Mouse (Mus musculus): ENCODE results near the gene Tenm3. TPM values are rescaled to one million over a fixed set of nuclear protein-coding genes. Genes with fewer than 3 reads are reported as not detected.

Gene Tenm3
- polyA plus RNA-seq, 1 experiment from 2014 or later: 18.2 TPM

- no peak for ATAC-seq (replicated peaks; ENCODE audit: insufficient number of reproducible peaks, low FRiP score, low TSS enrichment)
- no peaks in the 10 kb centered on the region for H3K27me3 ChIP-seq (ENCODE audit: control insufficient read depth, insufficient read depth, low read length)
- H3K4me3 ChIP-seq (ENCODE audit: low read depth, low read length): no peak overlapping the region
- H3K36me3 ChIP-seq (ENCODE audit: control insufficient read depth, insufficient read depth, low read length): no peaks in the 10 kb centered on the region
- H3K4me2 ChIP-seq: no peak overlapping the region
- H3K9me3 ChIP-seq (replicated peaks; ENCODE audit: control insufficient read depth, low read length): no peaks in the 10 kb centered on the region
- no peak overlapping the region for H3K9ac ChIP-seq (ENCODE audit: low read depth, low read length)
- WGBS (ENCODE audit: insufficient replicate concordance): 91% methylated on average over 10 of the region's 10 CpGs
- H3K27ac ChIP-seq (ENCODE audit: low read depth, low read length): no peak overlapping the region
- peaks cover 4% of the 10 kb centered on the region for H3K4me1 ChIP-seq (ENCODE audit: control insufficient read depth, insufficient read depth, low read length)
Observed at GRCm38 (mm10) chr8:48268638-48269037, 575.1 kb downstream of the Tenm3 start.

GRCm38 (mm10) chr8:48260265-48260664 is 583.5 kb downstream of the Tenm3 start:
- H3K9me3 ChIP-seq (replicated peaks; ENCODE audit: control insufficient read depth, low read length): no peaks in the 10 kb centered on the region
- 82% methylated on average over 10 of the region's 10 CpGs for WGBS (ENCODE audit: insufficient replicate concordance)
- ATAC-seq (replicated peaks; ENCODE audit: insufficient number of reproducible peaks, low FRiP score, low TSS enrichment): no peak

GRCm38 (mm10) chr8:48259832-48260231 is 583.9 kb downstream of the Tenm3 start:
- Histone ChIP-seq H3K9me3 (replicated peaks; ENCODE audit: control insufficient read depth, low read length) (no peaks in the 10 kb centered on the region), H3K4me1 (ENCODE audit: control insufficient read depth, insufficient read depth, low read length) (peaks cover 12% of the 10 kb centered on the region), H3K36me3 (ENCODE audit: control insufficient read depth, insufficient read depth, low read length) (no peaks in the 10 kb centered on the region), H3K9ac (ENCODE audit: low read depth, low read length) (no peak overlapping the region), H3K4me2 (no peak overlapping the region), H3K27me3 (ENCODE audit: control insufficient read depth, insufficient read depth, low read length) (no peaks in the 10 kb centered on the region), H3K4me3 (ENCODE audit: low read depth, low read length) (no peak overlapping the region), H3K27ac (ENCODE audit: low read depth, low read length) (no peak overlapping the region)
- WGBS (ENCODE audit: insufficient replicate concordance): 57% methylated on average over 6 of the region's 6 CpGs
- ATAC-seq (replicated peaks; ENCODE audit: insufficient number of reproducible peaks, low FRiP score, low TSS enrichment): no peak

More at GRCm38 (mm10) chr8:48260265-48260664, 583.5 kb downstream of the Tenm3 start:
- Histone ChIP-seq H3K4me3 (ENCODE audit: low read depth, low read length) (no peak overlapping the region), H3K27ac (ENCODE audit: low read depth, low read length) (no peak overlapping the region), H3K36me3 (ENCODE audit: control insufficient read depth, insufficient read depth, low read length) (no peaks in the 10 kb centered on the region), H3K9ac (ENCODE audit: low read depth, low read length) (no peak overlapping the region), H3K4me1 (ENCODE audit: control insufficient read depth, insufficient read depth, low read length) (peaks cover 12% of the 10 kb centered on the region), H3K27me3 (ENCODE audit: control insufficient read depth, insufficient read depth, low read length) (no peaks in the 10 kb centered on the region), H3K4me2 (no peak overlapping the region)

- ATAC-seq (replicated peaks; ENCODE audit: insufficient number of reproducible peaks, low FRiP score, low TSS enrichment): no peak
- Histone ChIP-seq H3K4me2 (no peak overlapping the region), H3K4me1 (ENCODE audit: control insufficient read depth, insufficient read depth, low read length) (no peaks in the 10 kb centered on the region), H3K9ac (ENCODE audit: low read depth, low read length) (no peak overlapping the region), H3K9me3 (replicated peaks; ENCODE audit: control insufficient read depth, low read length) (no peaks in the 10 kb centered on the region), H3K36me3 (ENCODE audit: control insufficient read depth, insufficient read depth, low read length) (0 out of 2 replicates have a peak, but pooled peaks cover 1% of the 10 kb centered on the region), H3K27ac (ENCODE audit: low read depth, low read length) (no peak overlapping the region), H3K27me3 (ENCODE audit: control insufficient read depth, insufficient read depth, low read length) (no peaks in the 10 kb centered on the region), H3K4me3 (ENCODE audit: low read depth, low read length) (no peak overlapping the region)
- 81% methylated on average over 2 of the region's 2 CpGs for WGBS (ENCODE audit: insufficient replicate concordance)
Observed at GRCm38 (mm10) chr8:48243876-48244275, 599.9 kb downstream of the Tenm3 start.

GRCm38 (mm10) chr8:48240917-48241531 is 602.7 kb downstream of the Tenm3 start:
- ATAC-seq (replicated peaks; ENCODE audit: insufficient number of reproducible peaks, low FRiP score, low TSS enrichment): no peak
- H3K4me1 ChIP-seq (ENCODE audit: control insufficient read depth, insufficient read depth, low read length): no peaks in the 10 kb centered on the region
- no peaks in the 10 kb centered on the region for H3K9me3 ChIP-seq (replicated peaks; ENCODE audit: control insufficient read depth, low read length)
- no peak overlapping the region for H3K4me3 ChIP-seq (ENCODE audit: low read depth, low read length)
- H3K4me2 ChIP-seq: no peak overlapping the region
- H3K27me3 ChIP-seq (ENCODE audit: control insufficient read depth, insufficient read depth, low read length): no peaks in the 10 kb centered on the region
- H3K9ac ChIP-seq (ENCODE audit: low read depth, low read length): no peak overlapping the region
- WGBS (ENCODE audit: insufficient replicate concordance): 57% methylated on average over 6 of the region's 6 CpGs
- H3K27ac ChIP-seq (ENCODE audit: low read depth, low read length): no peak overlapping the region
- H3K36me3 ChIP-seq (ENCODE audit: control insufficient read depth, insufficient read depth, low read length): peaks cover 11% of the 10 kb centered on the region; the same call in 1 of the 2 replicates

- WGBS (ENCODE audit: insufficient replicate concordance): 92% methylated on average over 5 of the region's 5 CpGs
- H3K4me1 ChIP-seq (ENCODE audit: control insufficient read depth, insufficient read depth, low read length): peaks cover 9% of the 10 kb centered on the region
- H3K36me3 ChIP-seq (ENCODE audit: control insufficient read depth, insufficient read depth, low read length): peaks cover 13% of the 10 kb centered on the region; the same call in 1 of the 2 replicates
Observed at GRCm38 (mm10) chr8:48236968-48237367, 606.8 kb downstream of the Tenm3 start.

GRCm38 (mm10) chr8:48232927-48233326 is 610.8 kb downstream of the Tenm3 start:
- ATAC-seq (replicated peaks; ENCODE audit: insufficient number of reproducible peaks, low FRiP score, low TSS enrichment): no peak
- no peak overlapping the region for H3K27ac ChIP-seq (ENCODE audit: low read depth, low read length)
- no peak overlapping the region for H3K9ac ChIP-seq (ENCODE audit: low read depth, low read length)
- no peak overlapping the region for H3K4me3 ChIP-seq (ENCODE audit: low read depth, low read length)
- WGBS (ENCODE audit: insufficient replicate concordance): 60% methylated on average over 7 of the region's 7 CpGs
- peaks cover 17% of the 10 kb centered on the region for H3K36me3 ChIP-seq (ENCODE audit: control insufficient read depth, insufficient read depth, low read length)
- H3K9me3 ChIP-seq (replicated peaks; ENCODE audit: control insufficient read depth, low read length): no peaks in the 10 kb centered on the region
- no peaks in the 10 kb centered on the region for H3K27me3 ChIP-seq (ENCODE audit: control insufficient read depth, insufficient read depth, low read length)
- no peak overlapping the region for H3K4me2 ChIP-seq
- peaks cover 9% of the 10 kb centered on the region for H3K4me1 ChIP-seq (ENCODE audit: control insufficient read depth, insufficient read depth, low read length)

More at GRCm38 (mm10) chr8:48236968-48237367, 606.8 kb downstream of the Tenm3 start:
- no peak overlapping the region for H3K4me2 ChIP-seq
- no peak overlapping the region for H3K4me3 ChIP-seq (ENCODE audit: low read depth, low read length)
- ATAC-seq (replicated peaks; ENCODE audit: insufficient number of reproducible peaks, low FRiP score, low TSS enrichment): no peak
- H3K9me3 ChIP-seq (replicated peaks; ENCODE audit: control insufficient read depth, low read length): no peaks in the 10 kb centered on the region
- H3K27me3 ChIP-seq (ENCODE audit: control insufficient read depth, insufficient read depth, low read length): no peaks in the 10 kb centered on the region
- H3K9ac ChIP-seq (ENCODE audit: low read depth, low read length): no peak overlapping the region
- H3K27ac ChIP-seq (ENCODE audit: low read depth, low read length): no peak overlapping the region

- no peak overlapping the region for H3K27ac ChIP-seq (ENCODE audit: low read depth, low read length)
- WGBS (ENCODE audit: insufficient replicate concordance): 74% methylated on average over 9 of the region's 9 CpGs
- ATAC-seq (replicated peaks; ENCODE audit: insufficient number of reproducible peaks, low FRiP score, low TSS enrichment): no peak
- H3K36me3 ChIP-seq (ENCODE audit: control insufficient read depth, insufficient read depth, low read length): peaks cover 17% of the 10 kb centered on the region
- H3K9me3 ChIP-seq (replicated peaks; ENCODE audit: control insufficient read depth, low read length): no peaks in the 10 kb centered on the region
- no peak overlapping the region for H3K9ac ChIP-seq (ENCODE audit: low read depth, low read length)
- H3K27me3 ChIP-seq (ENCODE audit: control insufficient read depth, insufficient read depth, low read length): no peaks in the 10 kb centered on the region
- peaks cover 9% of the 10 kb centered on the region for H3K4me1 ChIP-seq (ENCODE audit: control insufficient read depth, insufficient read depth, low read length)
- no peak overlapping the region for H3K4me2 ChIP-seq
- no peak overlapping the region for H3K4me3 ChIP-seq (ENCODE audit: low read depth, low read length)
Observed at GRCm38 (mm10) chr8:48231882-48232281, 611.9 kb downstream of the Tenm3 start.

- peaks cover 14% of the 10 kb centered on the region for H3K36me3 ChIP-seq (ENCODE audit: control insufficient read depth, insufficient read depth, low read length)
- no peak for ATAC-seq (replicated peaks; ENCODE audit: insufficient number of reproducible peaks, low FRiP score, low TSS enrichment)
Observed at GRCm38 (mm10) chr8:48231389-48231788, 612.4 kb downstream of the Tenm3 start.

More at GRCm38 (mm10) chr8:48231389-48231788, 612.4 kb downstream of the Tenm3 start:
- Histone ChIP-seq H3K4me3 (ENCODE audit: low read depth, low read length) (no peak overlapping the region), H3K4me1 (ENCODE audit: control insufficient read depth, insufficient read depth, low read length) (peaks cover 9% of the 10 kb centered on the region), H3K27me3 (ENCODE audit: control insufficient read depth, insufficient read depth, low read length) (no peaks in the 10 kb centered on the region), H3K4me2 (no peak overlapping the region), H3K27ac (ENCODE audit: low read depth, low read length) (no peak overlapping the region), H3K9me3 (replicated peaks; ENCODE audit: control insufficient read depth, low read length) (no peaks in the 10 kb centered on the region), H3K9ac (ENCODE audit: low read depth, low read length) (no peak overlapping the region)
- whole genome bisulfite sequencing (ENCODE audit: insufficient replicate concordance): 82% methylated on average over 9 of the region's 9 CpGs

Measured in heart, embryonic 11.5 days (tissue).